Mouse (Mus musculus) CD8-positive naive resting alpha-beta T cell, adult 2 months (primary cell): ENCODE data around the gene Fam183b.
"Not testable (repeated sequence)": the region's sequence is repeated elsewhere in the genome, so short reads cannot be mapped to it uniquely, and the experiment has no call there.

Experiments used
- DNase-seq, 2 experiments: peaks; one replicate each; pipeline ENCODE4 v3.0.0; 2022; ENCODE audit warnings: low read depth in 2 of 2, low spot score in 2 of 2

The Fam183b gene

DNA sequence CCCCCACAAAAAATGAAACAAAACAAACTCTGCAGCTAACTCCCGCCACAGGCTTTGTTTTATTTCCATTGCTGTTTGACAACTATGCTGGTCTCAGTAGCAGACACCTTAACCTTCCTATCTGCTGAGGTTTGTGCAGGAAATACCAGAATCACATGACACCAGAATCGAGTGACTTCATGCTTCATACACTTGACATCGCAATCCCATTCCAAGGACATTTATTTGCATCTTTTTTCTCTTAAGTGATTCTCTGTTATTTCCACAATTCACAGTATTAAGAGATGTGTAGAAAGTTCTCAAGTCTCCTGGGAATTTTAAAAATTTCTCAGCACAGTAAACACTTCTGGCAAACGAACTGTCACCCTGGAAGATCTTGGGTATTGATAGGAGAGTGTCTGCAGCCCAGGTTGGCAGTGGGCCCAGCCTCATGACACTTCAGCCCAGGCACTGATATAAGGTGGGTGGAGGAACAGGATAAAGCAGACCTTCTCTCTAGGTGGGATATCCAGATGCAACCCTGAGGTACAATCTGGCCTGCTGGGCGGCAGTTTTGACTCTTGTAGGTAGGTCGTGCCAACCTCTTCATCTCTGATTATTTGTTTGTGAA, 19.2 kb downstream of the Fam183b start, which contains the start of gene Olfr314:
Olfr314 (plus strand) TSS at position 473 of the 610 bp plus-strand sequence.
- no peak for DNase-seq

DNA sequence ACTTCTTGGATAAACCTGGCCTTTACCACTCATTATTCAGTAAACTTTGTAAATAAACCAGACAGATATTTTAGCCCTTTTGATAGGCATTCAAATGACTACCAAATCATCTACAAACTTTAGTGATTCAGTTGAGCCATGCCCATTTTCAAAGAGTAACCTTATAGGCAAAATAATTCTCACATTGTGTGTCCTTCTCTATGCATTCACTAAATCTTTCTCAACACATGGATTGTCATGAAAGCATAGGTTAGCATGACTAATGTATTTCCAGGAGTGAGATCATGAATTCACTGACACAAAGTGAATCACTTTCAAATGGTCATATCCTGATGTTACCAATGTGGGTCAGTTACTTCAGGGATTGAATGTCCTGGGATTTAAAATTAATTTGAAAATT, 28.9 kb downstream of the Fam183b start, which contains the start of gene Olfr315:
Olfr315 (plus strand) TSS at position 301 of the 400 bp plus-strand sequence.
- DNase-seq, result no peak

DNA sequence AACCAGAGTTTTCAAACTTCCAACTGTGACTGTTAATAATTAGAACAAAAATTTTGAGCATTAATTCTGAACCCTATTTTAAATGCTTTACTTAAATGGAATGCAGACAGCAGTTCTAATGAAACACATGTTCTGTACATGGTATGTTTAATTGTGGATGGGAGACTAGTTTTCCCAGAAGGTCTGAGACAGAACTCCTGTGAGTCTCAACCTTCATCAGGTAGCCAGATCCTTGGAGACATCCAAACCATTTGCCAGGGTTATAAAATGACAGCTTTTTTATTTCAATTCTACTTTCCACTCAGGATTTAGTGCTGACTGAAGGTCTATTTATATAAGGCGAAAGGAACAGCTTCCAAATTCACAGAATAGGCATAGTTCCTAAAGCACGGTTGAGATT, 49.3 kb downstream of the Fam183b start, which contains the start of gene Olfr316:
Olfr316 (plus strand) TSS at position 301 of the 400 bp plus-strand sequence.
- no peak for DNase-seq

DNA sequence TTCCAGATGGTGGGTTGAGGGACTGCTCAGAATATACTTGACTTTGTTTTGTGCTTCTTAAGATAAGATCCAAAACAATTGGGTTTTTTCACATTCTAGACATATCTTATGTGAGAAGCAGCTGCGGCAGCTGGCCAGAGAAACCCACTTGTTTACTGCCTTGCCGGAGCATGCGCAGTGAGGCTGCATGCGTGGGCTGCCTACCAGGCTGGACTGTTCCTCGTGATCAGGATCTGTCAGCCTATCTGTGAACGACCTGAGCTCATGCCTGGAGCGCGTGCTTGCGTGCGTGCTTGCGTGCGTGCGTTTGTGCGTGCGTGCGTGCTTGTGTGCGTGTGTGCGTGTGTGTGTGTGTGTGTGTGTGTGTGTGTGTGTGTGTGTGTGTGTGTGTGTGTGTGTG, 50.7 kb downstream of the Fam183b start:
- DNase-seq, result not testable (repeated sequence)
